Mouse (Mus musculus) C2C12 (cell line): ENCODE results near the gene Npsr1. TPM values are rescaled to one million over a fixed set of nuclear protein-coding genes. Genes with fewer than 3 reads are reported as not detected.

Source experiments
- H3K27me3 ChIP-seq: one replicate; pipeline ENCODE4 v1.6.1; 2011; ENCODE audit not compliant: control insufficient read depth, insufficient read depth, insufficient read length
- H3K36me3 ChIP-seq: one replicate; pipeline ENCODE4 v1.6.1; 2011; ENCODE audit not compliant: control insufficient read depth, insufficient read depth
- H3K4me3 ChIP-seq: one replicate; pipeline ENCODE4 v1.5.1; 2011; ENCODE audit warnings: mild to moderate bottlenecking, control low read depth; ENCODE audit not compliant: poor library complexity, insufficient read depth, severe bottlenecking
- H3K79me2 ChIP-seq: one replicate; pipeline ENCODE4 v1.6.1; 2011; ENCODE audit not compliant: control insufficient read depth, insufficient read depth
- H3K79me3 ChIP-seq: one replicate; pipeline ENCODE4 v1.6.1; 2011; ENCODE audit warnings: low read depth, control low read depth
- H3ac ChIP-seq: one replicate; pipeline ENCODE3; 2011; ENCODE audit warnings: low read depth; ENCODE audit not compliant: control insufficient read depth, insufficient read length
- CEBPB ChIP-seq: IDR thresholded peaks from one replicate; pipeline ENCODE4 v1.6.1; 2011; ENCODE audit warnings: low read depth, mild to moderate bottlenecking, control low read depth, moderate library complexity
- CTCF ChIP-seq: IDR thresholded peaks from one replicate; pipeline ENCODE4 v1.5.1; 2011; ENCODE audit not compliant: control insufficient read depth, insufficient read depth, insufficient read length
- FOSL1 ChIP-seq: IDR thresholded peaks from one replicate; pipeline ENCODE4 v1.8.0; 2011; ENCODE audit warnings: mild to moderate bottlenecking, low read length; ENCODE audit not compliant: poor library complexity, insufficient read depth, severe bottlenecking
- MAX ChIP-seq: IDR thresholded peaks from one replicate; pipeline ENCODE4 v1.6.1; 2011; ENCODE audit warnings: mild to moderate bottlenecking, control low read depth
- MYOD1 ChIP-seq: IDR thresholded peaks from one replicate; pipeline ENCODE4 v1.6.1; 2011; ENCODE audit warnings: low read depth; ENCODE audit not compliant: control insufficient read depth, insufficient read length
- MYOG ChIP-seq: IDR thresholded peaks from one replicate; pipeline ENCODE4 v1.6.1; 2011; ENCODE audit not compliant: control insufficient read depth, insufficient read length; ENCODE audit errors: extremely low read depth
- USF1 ChIP-seq: IDR thresholded peaks from one replicate; pipeline ENCODE4 v1.6.1; 2011; ENCODE audit warnings: low read depth, mild to moderate bottlenecking, control low read depth, moderate library complexity
- polyA plus RNA-seq: library from polyadenylated mRNA; unstranded; fragments of >200 nt; fragmentation: generic; extraction: Trizol; gene quantifications from one replicate; pipeline ENCODE4 v1.2.1, GENCODE M21; 2012; ENCODE audit warnings: missing spikeins

Gene Npsr1
- polyA plus RNA-seq, 1 experiment = not detected

DNA sequence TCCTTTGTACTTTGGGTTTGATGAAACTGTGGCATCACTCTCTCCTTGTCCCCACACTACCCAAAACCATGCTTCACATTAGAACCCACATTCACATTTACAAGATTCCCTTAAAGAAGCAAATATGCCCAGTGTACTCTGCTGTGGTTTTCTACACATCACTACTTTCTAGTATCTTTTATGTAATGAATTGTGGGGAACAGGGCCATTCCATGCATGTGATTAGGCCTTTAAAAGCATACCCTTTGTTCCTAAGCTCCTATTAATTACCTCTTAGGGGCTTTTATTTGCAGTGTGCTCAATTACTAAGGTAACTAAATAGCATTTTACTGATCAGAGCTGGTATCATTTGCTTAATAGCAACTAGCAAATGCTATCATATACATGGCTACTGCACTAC, 149.8 kb downstream of the Npsr1 start:
- Histone ChIP-seq H3K36me3 (no peaks in the 10 kb centered on the region), H3K79me3 (no peaks in the 10 kb centered on the region), H3K4me3 (no peak overlapping the region), H3K79me2 (no peaks in the 10 kb centered on the region), H3K27me3 (no peaks in the 10 kb centered on the region), H3ac (no peak overlapping the region)
- no peak for TF ChIP-seq CEBPB
- TF ChIP-seq MYOG = no peak
- TF ChIP-seq USF1 = no peak
- no peak for TF ChIP-seq FOSL1
- TF ChIP-seq CTCF = no peak
- no peak for TF ChIP-seq MYOD1
- no peak for TF ChIP-seq MAX

DNA sequence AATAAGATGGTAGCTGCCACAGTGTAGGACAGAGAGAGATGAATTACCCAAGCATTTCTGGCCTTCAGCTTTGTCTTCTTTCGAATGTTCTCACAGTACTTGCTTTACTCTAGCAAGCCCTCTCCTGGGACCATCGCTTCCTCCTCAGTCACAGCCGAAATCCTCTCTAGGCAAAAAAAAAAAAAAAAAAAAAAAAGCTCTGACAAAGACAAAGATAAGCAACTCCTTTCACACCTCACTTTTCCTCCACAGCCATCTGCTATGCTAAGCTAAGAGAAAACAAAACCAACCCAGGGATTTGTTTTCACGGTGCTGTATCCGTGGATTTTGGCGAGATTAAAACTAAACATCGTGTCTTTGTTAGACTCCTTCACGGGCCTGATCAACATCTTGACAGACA, 156.4 kb downstream of the Npsr1 start:
- TF ChIP-seq MYOG (no peak), CTCF (no peak), CEBPB (no peak), MYOD1 (no peak), USF1 (no peak), MAX (no peak), FOSL1 (no peak)
- Histone ChIP-seq H3K27me3 (no peaks in the 10 kb centered on the region), H3K79me3 (no peaks in the 10 kb centered on the region), H3K36me3 (no peaks in the 10 kb centered on the region), H3K79me2 (no peaks in the 10 kb centered on the region), H3K4me3 (no peak overlapping the region), H3ac (no peak overlapping the region)

DNA sequence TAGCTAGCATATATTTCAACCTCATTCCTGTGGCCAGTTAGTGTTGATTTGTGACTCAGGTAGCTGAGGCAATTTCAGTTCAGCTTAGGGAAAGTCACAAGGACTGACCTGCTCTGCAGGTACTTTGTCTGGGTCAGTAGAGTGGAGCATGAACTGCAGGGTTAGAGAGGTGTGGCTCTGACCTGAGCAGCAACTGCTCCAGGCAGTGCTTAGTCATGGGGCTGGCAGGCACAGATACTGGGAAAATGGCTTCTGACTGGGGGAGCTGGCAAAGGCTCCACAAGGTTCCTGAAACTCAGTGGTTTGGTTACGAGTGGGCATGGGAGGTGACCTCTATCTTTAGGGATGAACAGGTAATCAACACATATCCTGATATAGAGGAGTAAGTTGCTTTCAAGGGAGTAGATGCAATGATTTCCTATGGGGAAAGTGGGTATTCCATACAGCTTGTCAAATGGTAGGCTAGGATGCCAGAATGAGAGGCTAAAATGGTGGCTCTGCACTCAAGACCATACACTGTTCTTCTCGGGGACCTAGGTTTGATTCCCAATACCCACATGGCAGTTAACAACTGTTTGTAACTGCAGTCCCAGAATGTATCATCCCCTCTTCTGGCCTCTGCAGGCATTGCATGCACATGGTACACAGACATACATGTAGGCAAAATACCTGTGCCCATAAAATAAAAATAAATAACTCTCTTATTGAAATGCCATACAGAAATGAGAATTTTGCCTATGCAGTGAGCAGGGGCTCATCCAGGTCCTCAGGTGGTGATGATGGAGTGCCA, 182.9 kb downstream of the Npsr1 start:
- Histone ChIP-seq H3K27me3 (no peaks in the 10 kb centered on the region), H3K36me3 (no peaks in the 10 kb centered on the region), H3K79me2 (no peaks in the 10 kb centered on the region), H3K4me3 (no peak overlapping the region), H3K79me3 (no peaks in the 10 kb centered on the region), H3ac (no peak overlapping the region)
- TF ChIP-seq USF1 (no peak), CEBPB (no peak), CTCF (no peak), FOSL1 (no peak), MYOG (no peak)

DNA sequence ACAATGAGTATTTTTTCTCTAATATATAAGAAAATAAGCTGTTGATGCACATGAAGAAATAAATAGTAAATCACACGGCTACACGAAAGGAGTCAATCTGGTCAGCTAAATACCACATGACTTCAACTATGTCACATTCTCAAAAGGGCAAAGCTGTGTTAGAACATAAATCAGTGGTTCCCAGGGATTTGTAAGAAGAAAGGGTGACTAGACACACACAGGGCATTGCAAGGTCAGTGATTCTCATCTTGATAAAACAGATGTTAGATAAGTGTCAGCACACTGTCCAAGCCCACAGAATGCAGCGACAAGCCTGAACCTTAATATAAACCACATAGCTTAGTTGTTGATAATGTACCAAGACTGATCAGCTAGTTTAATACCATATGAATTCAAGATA, 184.8 kb downstream of the Npsr1 start:
- TF ChIP-seq FOSL1 (no peak), MAX (no peak), MYOG (no peak), USF1 (no peak), CEBPB (no peak), CTCF (no peak), MYOD1 (no peak)
- Histone ChIP-seq H3K4me3 (no peak overlapping the region), H3K79me2 (no peaks in the 10 kb centered on the region)

DNA sequence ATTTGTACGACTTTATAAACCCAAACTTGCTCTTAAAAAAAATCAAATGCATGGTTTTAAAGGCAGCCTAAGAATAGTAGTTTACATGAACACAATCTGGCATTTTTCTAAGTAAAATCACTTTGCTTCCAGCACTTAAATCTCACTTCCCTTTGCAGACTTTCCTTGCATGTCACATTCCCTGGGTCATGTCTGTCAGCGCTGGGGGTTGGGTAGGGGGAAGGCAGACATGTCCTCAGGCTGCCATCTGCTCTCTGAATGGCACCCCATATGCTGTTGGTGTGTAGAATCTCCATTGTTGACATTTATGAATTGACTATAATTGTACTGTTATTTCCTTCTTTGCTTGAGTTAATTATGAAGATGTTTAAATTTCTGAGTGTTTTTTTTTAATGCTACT, 185.3 kb downstream of the Npsr1 start:
- no peaks in the 10 kb centered on the region for H3K79me3 ChIP-seq
- no peak overlapping the region for H3ac ChIP-seq
- TF ChIP-seq MYOG (no peak), FOSL1 (no peak), USF1 (no peak), MYOD1 (no peak), CEBPB (no peak), CTCF (no peak)
- no peaks in the 10 kb centered on the region for H3K36me3 ChIP-seq
- no peaks in the 10 kb centered on the region for H3K79me2 ChIP-seq
- no peak overlapping the region for H3K4me3 ChIP-seq
- no peaks in the 10 kb centered on the region for H3K27me3 ChIP-seq

More for the DNA sequence above, 184.8 kb downstream of the Npsr1 start:
- Histone ChIP-seq H3K79me3 (no peaks in the 10 kb centered on the region), H3K36me3 (no peaks in the 10 kb centered on the region), H3K27me3 (no peaks in the 10 kb centered on the region), H3ac (no peak overlapping the region)

DNA sequence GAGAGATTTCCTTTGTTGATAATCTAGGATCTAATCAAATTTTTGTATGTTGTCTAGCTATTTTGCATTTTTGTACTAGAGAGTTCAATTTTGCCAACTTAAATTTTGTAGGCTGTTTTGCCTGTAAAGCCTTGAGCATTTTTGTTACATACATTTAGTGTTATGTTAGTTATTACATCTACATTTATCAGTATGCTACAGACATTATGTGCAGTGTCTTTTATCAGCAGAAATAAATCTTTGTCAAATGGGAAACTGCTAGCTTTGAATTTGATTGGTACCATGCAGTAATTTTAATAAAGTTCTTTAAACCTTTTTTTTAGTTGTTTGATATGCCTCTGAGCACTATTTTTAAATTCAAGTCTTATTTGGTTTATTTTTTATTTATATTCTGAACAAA, 185.7 kb downstream of the Npsr1 start:
- Histone ChIP-seq H3K36me3 (no peaks in the 10 kb centered on the region), H3K79me2 (no peaks in the 10 kb centered on the region), H3ac (no peak overlapping the region), H3K27me3 (no peaks in the 10 kb centered on the region), H3K79me3 (no peaks in the 10 kb centered on the region), H3K4me3 (no peak overlapping the region)
- TF ChIP-seq CTCF (no peak), USF1 (no peak), MAX (no peak), MYOD1 (no peak), MYOG (no peak), CEBPB (no peak), FOSL1 (no peak)
